7 mouse cellular contexts compared by ENCODE assay signal in genomic region chr11:102375196-102376173, GRCm38 (mm10). TPM values are rescaled to one million over a fixed set of nuclear protein-coding genes. Genes with fewer than 3 reads are reported as not detected.
A peak's percentile ranks its signal among the peaks of the same experiment; 100 is the strongest.
DNase-seq lines count a peak whose midpoint lies in the region; ATAC-seq and TF ChIP-seq lines count a peak whose summit lies in the region.

No protein-coding gene starts in this region.

- peak overlapping the region; percentile 11 for H3K4me3 ChIP-seq in lung, adult 2 months (replicated peaks; ENCODE audit: extremely low read depth, low read depth, low read length)

- TF ChIP-seq POLR2A in lung, adult 2 months (IDR thresholded peaks at IDR 0.05; ENCODE audit: borderline replicate concordance, extremely low read depth, low read depth, low read length) = no peak

- WGBS in lung, adult 2 months = 10% methylated on average over 23 of the region's 23 CpGs

- TF ChIP-seq CTCF in lung, adult 2 months (IDR thresholded peaks at IDR 0.05; ENCODE audit: insufficient read depth, low read length) = no peak

- H3K4me1 ChIP-seq in lung, adult 2 months (ENCODE audit: control insufficient read depth, insufficient read depth, low read length) = no peaks in the 10 kb centered on the region

- peak; percentile 90 for DNase-seq in adrenal gland, postnatal 14 days
- DNase-seq in heart, adult 11 months = peak; percentile 97
- DNase-seq in kidney, adult 11 months = peak; percentile 90
- peak; percentile 37 for DNase-seq in lung, adult 2 months
- peak; percentile 56 for DNase-seq in skeletal muscle tissue, adult 2 months (ENCODE audit: low read depth, low spot score)
- no peak for DNase-seq in T-cell, adult 2 months (ENCODE audit: low spot score)

- ATAC-seq in common myeloid progenitor, adult 5-6 weeks (replicated peaks; ENCODE audit: low read depth, poor library complexity, severe bottlenecking) = peak; percentile 72

RNA-seq across cellular contexts. Expression of gene Slc4a1, which starts 9.5 kb away (rescaled TPM):
- 17.5 and 72.4 TPM in 2 replicates for total RNA-seq in adrenal gland, postnatal 14 days (2021)
- 0.78 and 2.9 TPM in 2 replicates for total RNA-seq in common myeloid progenitor, adult 5-6 weeks (2017)
- 1.1 and 1.2 TPM in 2 replicates for polyA plus RNA-seq in lung, adult 2 months (2012; rRNA removed)

RNA-seq across cellular contexts. Expression of gene Rundc3a, which starts 17.7 kb away (rescaled TPM):
- 31.3 and 31.6 TPM in 2 replicates for total RNA-seq in adrenal gland, postnatal 14 days (2021)
- 1.1 TPM in 1 of 2 replicates, not detected in the other for total RNA-seq in common myeloid progenitor, adult 5-6 weeks (2017)
- polyA plus RNA-seq in lung, adult 2 months (2012; rRNA removed) = 1.9 and 2.8 TPM in 2 replicates

RNA-seq across cellular contexts. Expression of gene Slc25a39, which starts 32.3 kb away (rescaled TPM):
- 373 and 415 TPM in 2 replicates for total RNA-seq in adrenal gland, postnatal 14 days (2021)
- total RNA-seq in common myeloid progenitor, adult 5-6 weeks (2017) = 24.6 and 35.4 TPM in 2 replicates
- polyA plus RNA-seq in lung, adult 2 months (2012; rRNA removed) = 258 and 290 TPM in 2 replicates

RNA-seq across cellular contexts. Expression of gene Grn, which starts 54.6 kb away (rescaled TPM):
- 180 and 194 TPM in 2 replicates for total RNA-seq in adrenal gland, postnatal 14 days (2021)
- total RNA-seq in common myeloid progenitor, adult 5-6 weeks (2017) = 20.9 and 26.1 TPM in 2 replicates
- polyA plus RNA-seq in lung, adult 2 months (2012; rRNA removed) = 220 and 257 TPM in 2 replicates

RNA-seq across cellular contexts. Expression of gene Ubtf, which starts 55.9 kb away (rescaled TPM):
- total RNA-seq in adrenal gland, postnatal 14 days (2021) = 102 and 106 TPM in 2 replicates
- 173 and 184 TPM in 2 replicates for total RNA-seq in common myeloid progenitor, adult 5-6 weeks (2017)
- polyA plus RNA-seq in lung, adult 2 months (2012; rRNA removed) = 23.9 and 27.7 TPM in 2 replicates

Comparison
In these comparisons a context has a peak if more than half of its experiments do, and no peak if none do; other contexts are left out.
1. RNA of gene Rundc3a, which starts 17.7 kb away (total RNA-seq): 31.3 to 31.6 TPM in adrenal gland, postnatal 14 days; 1.1 TPM in common myeloid progenitor, adult 5-6 weeks; every median in the first group is over 10 times any median in the second.
2. RNA of gene Slc25a39, which starts 32.3 kb away (total RNA-seq): 373 to 415 TPM in adrenal gland, postnatal 14 days; 24.6 to 35.4 TPM in common myeloid progenitor, adult 5-6 weeks; every median in the first group is over 10 times any median in the second.